Mouse (Mus musculus): ENCODE data around the gene Kcnj9.

Kcnj9 gene

DNA sequence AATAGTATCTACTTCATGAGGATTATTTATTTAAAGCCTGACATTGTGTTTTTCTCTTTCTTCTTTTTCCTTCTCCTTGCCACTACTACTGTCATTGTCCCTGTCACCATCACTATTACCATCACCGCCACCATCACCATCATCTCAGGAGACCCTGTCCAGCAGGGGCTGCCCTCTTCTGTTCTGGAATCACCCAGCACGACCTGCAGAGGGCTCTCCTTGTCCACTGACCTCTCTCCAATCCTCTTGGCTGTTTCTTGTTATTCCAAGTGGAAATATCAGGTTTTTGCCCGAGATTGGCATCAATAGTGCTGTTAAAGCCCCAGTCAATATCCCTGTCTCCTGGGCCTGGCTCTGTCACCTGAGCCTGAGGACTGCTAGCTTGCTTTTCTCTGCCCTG lies 4.4 kb upstream of the Kcnj9 start:
- no peak for DNase-seq (ENCODE audit: low spot score in 2 of 2)

DNA sequence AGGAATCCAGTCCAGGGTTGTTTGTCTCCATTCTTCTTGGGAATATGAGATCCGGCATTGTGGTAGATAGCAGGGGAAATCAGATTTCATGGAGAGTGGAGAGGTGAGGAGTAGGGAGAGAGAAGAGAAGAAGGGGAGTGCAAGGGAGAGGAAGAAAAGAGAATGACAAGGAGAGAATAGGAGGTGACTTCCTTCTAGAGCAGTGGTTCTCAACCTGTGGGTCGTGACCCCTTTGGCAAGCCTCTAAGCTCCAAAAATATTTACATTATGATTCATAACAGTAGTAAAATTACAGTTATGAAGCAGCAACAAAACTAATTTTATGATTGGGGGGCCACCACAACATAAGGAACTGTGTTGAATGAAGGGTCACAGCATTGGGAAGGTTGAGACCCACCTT lies 3.8 kb upstream of the Kcnj9 start:
- no peak for DNase-seq (ENCODE audit: low spot score in 2 of 2)

DNA sequence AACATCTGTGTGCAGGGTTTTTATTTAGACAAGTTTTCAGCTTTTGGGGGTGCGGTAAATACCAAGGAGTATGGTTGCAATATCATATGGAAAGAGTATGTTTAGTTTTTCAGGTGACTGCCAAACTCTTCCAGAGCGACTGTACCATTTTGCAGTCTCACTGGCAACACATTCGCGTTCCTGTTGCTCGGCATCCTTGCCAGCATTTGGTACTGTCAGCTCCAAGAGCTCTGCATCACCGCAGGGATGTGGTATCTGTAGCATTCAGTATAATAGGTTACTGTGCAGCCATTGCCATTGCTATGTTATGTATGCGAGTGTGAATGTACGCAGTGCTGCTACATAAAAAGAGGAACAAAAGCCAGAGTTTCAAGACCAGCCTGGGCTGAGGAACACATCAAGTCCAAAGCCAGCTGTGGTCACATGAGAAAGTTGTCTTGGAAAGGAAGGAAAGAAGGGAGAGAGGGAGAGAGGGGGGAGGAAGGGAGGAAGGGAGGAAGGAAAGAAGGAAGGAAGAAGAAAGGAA lies 2.4 kb upstream of the Kcnj9 start:
- no peak for DNase-seq (ENCODE audit: low spot score in 2 of 2)

DNA sequence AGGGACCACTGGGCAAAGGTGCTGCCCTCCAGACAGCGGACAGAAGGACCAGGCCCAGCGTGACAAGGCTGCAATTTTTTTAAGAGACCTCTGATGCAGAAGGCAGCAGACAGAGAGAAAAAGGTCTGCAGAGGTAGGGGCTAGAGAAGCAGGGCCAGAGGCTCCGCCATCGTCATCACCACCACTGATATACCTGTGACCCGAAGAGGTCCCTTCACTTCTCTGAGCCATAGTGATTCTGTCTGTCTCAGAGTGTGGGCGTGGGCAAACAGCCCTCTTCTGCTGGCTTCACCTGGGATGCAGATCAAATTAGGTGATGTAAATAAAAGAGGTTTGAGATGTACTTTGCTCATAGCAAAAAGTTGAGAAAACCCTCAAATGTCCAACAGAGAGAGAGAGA lies 498 bp upstream of the Kcnj9 start:
- DNase-seq (ENCODE audit: low spot score in 2 of 2): no peak

DNA sequence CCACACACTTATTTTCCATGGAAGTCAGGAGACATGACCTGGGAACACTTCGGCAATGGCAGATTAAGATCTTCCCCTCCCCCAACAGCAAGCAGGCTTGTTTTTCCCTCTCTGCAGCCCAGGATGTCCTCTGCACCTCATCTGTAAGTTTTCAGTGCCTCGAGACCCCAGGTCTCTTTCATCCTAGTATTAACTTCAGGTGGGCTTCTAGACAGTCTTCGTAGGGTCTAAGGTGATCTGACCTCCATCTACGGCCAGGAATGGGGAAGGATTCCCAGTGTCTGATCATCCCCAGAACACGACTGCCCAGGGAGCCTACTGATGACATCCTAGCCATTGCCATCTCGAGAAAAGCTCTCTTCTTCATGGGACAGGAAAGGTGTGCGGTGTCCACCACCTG lies 657 bp downstream of the Kcnj9 start:
- no peak for DNase-seq (ENCODE audit: low spot score in 2 of 2)

DNA sequence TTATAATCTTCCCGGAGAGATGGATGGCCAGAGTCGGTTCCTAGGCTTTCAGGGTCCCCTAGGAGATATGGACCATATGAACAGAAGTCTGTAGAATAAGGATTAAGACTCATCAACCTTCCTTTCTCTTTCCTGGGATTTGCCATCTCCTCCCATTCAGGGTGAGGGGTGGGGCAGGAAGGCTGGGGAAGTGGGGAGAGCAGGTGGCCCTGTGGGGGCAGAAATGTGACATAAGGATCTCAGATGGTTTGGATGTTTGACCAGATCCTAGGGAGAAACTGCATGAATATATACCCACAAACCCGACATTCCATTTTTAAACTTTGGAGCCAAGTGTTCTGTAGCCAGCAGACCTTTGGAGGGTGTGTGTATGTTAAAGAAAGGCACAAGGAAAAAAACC lies 1.1 kb downstream of the Kcnj9 start:
- DNase-seq (ENCODE audit: low spot score in 2 of 2): no peak

DNA sequence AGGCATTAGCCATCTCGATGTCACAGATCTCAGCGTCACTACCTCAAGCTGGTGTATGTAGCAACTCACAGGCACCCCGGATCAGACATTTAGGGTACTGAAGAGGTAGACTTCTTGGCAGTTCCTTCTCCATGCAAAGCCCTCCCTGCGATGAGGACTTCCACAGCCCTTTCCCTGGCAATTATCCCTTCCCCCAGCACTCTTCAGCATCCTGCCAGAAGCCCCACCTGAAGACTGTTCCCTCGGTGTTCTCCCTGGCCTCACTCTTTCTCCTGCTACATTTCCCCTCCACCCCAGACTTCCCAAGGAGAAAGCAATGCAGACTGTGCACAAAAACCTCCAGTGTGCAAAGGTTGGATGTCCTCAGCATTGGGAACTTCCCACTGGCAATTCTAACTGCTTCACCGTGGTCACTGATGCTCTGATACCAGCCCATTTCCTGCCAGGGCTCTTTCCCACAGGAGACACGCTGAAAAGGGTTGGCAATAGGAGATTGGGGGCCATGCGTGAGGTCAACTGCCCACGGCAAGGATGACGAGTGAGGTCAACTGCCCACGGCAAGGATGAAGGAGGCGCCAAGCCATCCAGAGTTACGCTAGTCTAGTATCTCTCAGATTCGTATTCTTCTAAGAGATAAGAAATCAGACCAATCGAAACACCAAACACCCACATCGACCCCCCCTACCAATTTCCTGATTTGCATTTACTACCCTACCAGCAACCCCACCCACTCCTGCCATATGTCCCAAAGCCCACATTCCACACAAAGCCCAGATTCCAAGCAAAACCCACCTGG lies 1.7 kb downstream of the Kcnj9 start:
- DNase-seq (ENCODE audit: low spot score in 2 of 2): no peak

DNA sequence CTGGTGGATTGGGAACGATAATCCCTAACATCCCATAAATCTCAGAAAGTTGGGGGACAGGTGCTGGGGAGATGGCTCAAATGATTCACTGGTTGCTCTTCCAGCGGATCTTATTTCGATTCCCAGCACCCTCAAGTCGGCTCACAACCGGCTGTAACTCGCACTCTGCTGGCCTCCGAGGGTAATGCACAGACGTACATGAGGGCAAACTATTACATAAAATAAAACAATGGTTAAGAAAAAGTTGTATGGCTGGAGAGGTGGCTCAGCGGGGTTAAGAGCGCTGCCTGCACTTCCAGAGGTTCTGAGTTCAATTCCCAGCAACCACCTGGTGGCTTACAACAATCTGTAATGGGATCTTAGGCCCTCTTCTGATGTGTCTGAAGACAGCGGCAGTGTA lies 2.4 kb downstream of the Kcnj9 start:
- no peak for DNase-seq (ENCODE audit: low spot score in 2 of 2)

DNA sequence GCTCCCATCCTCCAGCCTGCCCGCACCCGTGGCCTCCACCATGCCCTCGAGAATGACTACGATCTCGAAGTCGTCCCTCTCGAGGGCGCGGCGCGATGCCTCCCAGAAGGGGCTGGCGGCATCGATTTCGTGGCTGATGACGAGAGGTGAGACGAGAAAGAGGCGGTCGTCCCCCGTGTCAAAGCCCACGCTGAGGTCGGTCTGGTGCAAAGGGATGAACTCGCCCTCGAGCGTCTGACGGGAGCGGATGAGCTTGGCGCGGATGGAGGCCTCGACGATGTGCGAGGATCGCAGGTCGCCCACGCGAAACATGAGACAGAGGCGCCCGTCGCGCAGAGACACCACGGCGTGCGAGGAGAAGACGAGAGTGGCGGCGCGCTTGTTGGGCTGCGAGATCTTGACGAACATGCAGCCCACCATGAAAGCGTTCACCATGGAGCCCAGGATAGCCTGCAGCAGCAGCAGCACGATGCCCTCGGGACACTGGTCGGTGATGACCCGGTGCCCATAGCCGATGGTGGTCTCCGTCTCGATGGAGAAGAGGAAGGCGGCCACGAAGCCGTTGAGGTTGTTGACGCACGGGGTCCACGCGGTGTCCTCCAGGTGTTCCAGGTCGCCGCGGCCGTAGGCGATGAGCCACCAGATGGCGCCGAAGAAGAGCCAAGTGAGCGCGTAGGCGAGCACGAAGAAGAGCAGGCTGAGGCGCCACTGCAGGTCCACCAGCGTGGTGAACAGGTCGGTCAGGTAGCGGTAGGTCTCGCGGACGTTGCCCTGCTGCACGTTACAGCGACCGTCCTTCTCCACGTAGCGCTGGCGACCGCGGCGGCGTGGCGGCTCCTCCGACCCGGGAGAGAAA lies 3.2 kb downstream of the Kcnj9 start:
- DNase-seq (ENCODE audit: low spot score in 2 of 2): peak; percentile 51 to 82

DNA sequence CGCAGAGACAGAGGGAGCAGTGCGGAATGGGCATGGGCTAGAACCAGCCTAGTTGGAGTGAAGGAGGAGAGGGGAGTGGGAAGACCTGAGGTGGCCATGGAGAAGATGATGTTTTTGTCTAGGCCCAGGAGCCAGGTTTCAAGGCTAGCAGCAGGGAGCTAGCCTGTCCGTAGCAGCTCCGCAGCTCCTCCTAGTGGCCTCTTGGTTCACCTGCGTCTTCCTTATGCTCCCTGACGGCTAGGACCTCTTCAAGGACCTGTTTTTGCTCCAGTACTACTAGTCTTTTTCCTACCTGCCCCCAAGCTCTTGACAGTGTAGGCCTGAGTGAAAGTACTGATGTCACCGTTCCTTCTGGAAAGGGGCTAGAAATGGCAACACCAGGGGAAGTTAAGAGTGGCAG lies 4.4 kb downstream of the Kcnj9 start:
- peak; percentile 57 to 84 for DNase-seq (ENCODE audit: low spot score in 2 of 2)

DNA sequence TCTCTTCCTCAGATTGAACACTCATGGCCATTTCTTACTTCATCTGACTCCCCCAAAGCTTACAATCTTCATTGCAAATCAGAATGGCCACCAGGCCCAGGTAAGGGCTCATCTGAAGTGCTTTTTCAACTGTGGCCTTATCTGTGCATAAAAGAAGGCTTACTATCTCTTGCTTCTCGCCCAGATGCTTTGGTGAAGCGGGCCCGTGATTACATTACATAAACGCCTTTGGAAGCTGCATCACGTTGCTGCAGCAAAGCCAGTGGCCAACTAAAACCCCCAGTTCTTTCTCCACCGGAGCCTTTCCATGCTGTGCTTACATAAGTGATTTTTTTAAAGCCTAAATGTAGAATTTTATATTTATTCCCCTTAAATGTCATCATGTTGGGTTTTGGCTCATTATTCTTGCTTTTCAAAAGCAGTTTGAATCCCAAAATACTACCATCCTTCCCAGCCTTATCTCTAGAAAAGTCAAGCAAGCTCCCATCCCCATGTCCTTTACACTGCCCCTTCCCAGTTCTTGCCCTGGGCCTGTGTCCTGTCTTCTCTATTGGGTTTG lies 5.2 kb downstream of the Kcnj9 start:
- DNase-seq (ENCODE audit: low spot score in 2 of 2): no peak

DNA sequence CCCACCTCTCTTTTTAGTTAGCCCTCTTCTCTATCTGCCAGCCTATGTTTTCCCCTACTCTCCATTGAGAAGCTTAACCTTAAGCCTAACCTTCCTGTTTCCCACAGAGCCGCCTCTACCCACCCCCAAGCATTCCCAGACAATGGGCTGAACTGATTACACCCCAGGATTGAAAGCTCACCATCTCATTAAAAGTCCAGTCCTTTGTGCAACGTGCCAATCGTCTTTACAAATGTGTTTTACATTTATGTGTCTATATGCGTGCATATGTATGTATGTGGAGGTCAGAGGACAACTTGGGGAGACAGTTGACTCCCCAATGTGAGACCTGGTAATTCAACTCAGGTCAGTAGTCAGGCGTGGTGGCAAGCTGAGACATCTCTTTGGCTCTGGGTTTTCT lies 5.8 kb downstream of the Kcnj9 start:
- no peak for DNase-seq (ENCODE audit: low spot score in 2 of 2)

DNA sequence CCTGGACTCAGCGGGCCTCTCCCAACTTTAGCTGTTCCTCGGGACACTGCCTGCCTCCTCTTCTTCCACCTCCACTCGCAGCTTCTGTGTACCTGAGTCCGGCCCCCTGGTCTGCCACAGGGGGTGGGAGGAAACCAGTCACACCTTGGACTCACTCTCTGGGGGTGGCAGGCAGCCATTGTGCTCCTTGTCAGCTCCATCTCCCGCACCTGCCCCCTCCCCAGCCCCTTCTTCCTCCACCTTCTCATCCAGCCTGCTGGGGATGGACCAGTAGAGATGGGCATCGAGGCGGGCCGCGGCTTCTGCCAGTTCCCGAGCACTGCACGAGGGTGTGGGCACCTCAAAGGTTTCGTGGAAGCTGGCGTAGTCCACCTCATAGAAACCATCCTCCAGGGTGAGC lies 6.4 kb downstream of the Kcnj9 start:
- DNase-seq (ENCODE audit: low spot score in 2 of 2): no peak

DNA sequence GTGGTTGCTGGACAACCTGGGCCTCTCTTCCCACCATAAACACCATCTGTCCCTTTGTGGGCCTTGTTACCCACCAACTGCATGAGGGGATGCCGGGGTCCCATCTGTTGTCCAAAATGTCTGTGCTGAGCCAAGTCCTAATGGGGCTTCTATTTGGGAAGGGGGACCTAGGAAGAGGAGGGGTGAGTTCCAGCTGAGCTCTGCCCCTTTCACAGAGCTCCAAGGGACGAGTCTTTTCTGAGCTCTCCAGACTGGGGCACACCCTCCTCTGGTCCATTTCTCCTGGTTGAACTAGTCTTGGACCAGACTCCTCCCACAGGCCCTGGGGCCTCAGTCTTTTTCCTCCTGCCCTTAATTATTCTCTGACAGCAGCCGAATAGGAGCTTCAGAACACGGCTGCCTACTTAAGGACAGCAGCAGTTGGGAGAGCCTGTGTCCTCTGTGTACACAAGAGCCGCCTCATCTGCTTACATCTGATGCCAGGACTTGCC lies 9.2 kb downstream of the Kcnj9 start:
- no peak for DNase-seq (ENCODE audit: low spot score in 2 of 2)

DNA sequence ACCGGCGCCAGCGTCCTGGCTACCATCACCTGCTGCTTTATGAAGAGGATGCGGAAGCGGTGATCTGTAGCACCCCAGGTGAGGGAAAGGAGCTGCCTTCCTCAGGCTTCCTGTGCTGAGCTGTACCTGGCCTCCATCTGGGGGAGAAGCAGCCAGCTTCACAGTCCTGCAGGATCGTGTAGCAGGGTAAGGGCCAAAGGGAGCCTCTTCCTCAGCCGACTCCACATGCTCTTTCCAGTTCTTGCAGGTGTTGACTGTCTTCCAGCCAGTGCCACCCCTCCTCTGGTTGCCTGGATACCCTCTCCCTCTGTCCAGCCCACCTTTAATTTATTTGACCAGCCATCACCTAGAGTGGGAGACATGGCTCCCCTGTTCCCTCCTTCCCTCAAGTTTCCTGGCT lies 9.8 kb downstream of the Kcnj9 start:
- no peak for DNase-seq (ENCODE audit: low spot score in 2 of 2)

DNA sequence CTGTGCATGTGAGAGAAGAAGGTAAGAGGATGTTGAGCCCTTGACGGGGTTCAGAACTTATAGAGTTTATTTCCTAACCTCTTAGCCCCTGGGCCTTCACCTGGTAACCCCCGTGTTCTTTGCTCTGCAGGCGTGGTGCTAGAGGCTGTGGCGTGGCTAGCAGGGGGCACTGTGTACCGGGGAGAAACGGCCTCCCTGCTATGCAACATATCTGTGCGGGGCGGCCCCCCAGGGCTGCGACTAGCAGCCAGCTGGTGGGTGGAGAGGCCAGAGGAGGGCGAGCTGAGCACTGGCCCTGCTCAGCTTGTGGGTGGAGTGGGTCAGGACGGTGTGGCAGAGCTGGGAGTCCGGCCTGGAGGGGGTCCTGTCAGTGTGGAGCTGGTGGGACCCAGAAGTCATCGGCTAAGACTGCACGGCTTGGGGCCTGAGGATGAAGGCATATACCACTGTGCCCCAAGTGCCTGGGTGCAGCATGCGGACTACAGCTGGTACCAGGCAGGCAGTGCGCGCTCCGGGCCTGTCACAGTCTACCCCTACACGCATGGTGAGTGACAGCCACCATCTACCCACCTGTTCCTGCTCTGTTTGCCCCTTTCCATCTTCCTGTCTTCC lies 10.6 kb downstream of the Kcnj9 start:
- no peak for DNase-seq (ENCODE audit: low spot score in 2 of 2)

DNA sequence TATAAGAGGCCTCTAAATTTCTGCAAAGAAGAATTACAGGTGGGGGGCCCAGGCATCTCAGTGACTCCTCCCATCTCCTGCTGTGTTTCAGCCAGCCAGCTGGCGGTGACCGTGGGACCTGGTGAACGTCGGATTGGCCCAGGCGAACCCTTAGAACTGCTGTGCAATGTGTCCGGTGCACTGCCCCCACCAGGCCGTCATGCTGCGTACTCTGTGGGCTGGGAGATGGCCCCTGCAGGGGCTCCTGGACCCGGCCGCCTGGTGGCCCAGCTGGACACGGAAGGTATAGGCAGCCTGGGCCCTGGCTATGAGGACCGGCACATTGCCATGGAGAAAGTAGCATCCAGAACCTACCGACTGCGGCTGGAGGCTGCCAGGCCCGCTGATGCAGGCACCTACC lies 11.2 kb downstream of the Kcnj9 start:
- DNase-seq (ENCODE audit: low spot score in 2 of 2): no peak

DNA sequence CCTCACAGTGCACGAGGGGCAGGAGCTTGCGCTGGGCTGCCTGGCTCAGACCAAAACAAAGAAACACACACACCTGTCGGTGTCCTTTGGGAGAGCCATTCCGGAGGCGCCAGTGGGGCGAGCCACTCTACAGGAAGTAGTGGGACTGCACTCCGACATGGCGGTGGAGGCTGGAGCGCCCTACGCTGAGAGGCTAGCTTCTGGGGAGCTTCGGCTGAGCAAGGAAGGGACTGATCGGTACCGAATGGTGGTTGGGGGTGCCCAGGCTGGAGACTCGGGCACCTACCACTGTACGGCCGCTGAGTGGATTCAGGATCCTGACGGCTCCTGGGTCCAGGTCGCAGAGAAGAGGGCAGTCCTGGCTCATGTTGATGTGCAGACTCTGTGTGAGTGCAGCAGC lies 11.7 kb downstream of the Kcnj9 start:
- no peak for DNase-seq (ENCODE audit: low spot score in 2 of 2)

DNA sequence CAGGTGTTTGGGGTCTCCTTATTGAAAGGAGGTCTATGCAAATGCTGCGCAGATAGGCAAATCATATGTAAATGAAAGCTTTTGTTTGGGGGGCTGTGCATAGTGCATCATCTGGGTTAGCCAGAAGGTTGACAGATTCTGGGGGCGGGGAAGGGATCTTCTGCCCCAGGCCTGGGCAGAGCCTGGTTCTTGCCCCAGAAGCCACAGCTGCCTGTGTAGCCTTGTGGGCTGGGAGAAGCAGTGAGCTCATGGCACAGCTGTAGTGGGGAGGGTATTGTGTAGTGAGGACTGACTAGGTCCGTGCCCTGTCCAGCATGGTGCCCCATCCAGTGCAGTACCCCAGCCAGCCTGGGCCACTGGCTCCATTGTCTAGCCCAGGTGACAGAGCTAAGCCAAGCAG lies 14.2 kb downstream of the Kcnj9 start:
- no peak for DNase-seq (ENCODE audit: low spot score in 2 of 2)

DNA sequence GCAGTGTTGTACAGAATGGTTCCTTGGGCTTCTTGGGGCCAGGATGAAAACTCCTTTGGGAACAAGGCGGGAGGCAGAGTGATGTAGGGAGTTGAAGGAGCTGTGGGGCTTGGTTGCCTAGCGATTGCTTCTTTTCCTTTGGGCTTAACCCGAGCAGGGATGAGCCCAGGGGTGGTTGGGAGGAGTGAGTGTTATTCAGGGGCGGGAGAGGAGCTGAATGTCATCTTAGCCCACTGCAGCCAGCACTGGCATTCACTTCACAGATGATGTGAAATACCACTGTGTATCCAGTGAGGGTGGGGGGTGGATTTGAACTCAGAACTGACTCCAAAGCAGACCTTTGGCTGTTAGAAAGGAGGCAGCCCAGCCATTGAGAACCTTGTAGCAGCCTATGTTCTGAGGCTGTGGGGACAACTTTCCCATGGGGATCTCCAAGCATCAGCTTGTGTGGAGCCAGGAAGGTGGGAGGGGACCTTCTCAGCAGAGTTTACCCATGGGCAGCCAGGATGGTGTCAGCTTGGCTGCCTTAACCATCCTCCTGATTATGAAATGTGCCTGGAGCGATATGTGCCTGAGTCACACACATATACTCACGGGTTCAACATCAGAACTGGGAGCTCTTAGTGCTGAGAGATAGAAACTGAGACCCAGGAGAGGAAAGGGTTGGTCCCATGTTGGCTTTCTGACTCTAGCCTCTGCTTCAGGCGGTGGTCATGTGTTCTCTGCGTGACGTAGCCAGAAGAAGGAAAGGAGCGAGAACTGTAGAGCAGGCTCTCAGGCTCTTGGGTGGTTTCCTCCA lies 15.3 kb downstream of the Kcnj9 start:
- no peak for DNase-seq (ENCODE audit: low spot score in 2 of 2)
